Mouse (Mus musculus) natural killer cell, adult 2 months (primary cell): ENCODE data around the gene Emc7.

Source experiments
- DNase-seq, 2 experiments: peaks; one replicate each; pipeline ENCODE4 v3.0.0; 2022; ENCODE audit warnings: low spot score in 2 of 2

Gene Emc7

GRCm38 (mm10) chr2:112518541-112518940 is 63.7 kb downstream of the Emc7 start:
- no peak for DNase-seq

- DNase-seq = no peak
Observed at GRCm38 (mm10) chr2:112520526-112521482, 66.0 kb downstream of the Emc7 start.
